Mouse (Mus musculus) monocyte, adult 5-6 weeks (primary cell): ENCODE measurements around the gene Adam1b. TPM values are rescaled to one million over a fixed set of nuclear protein-coding genes. Genes with fewer than 3 reads are reported as not detected.

Experiments
- ATAC-seq: fragments of 153-309, 156-312 bp; replicated peaks from 2 replicates; pipeline ENCODE4 v1.8.0; 2017; ENCODE audit warnings: mild to moderate bottlenecking; ENCODE audit not compliant: low TSS enrichment, insufficient number of reproducible peaks, severe bottlenecking, poor library complexity, low FRiP score
- total RNA-seq: library from RNA; stranded (forward); fragments of 200-1000, 200-491, 200-594 nt; gene quantifications from 3 replicates; pipeline ENCODE4 v1.2.3, GENCODE M21; 2017

The Adam1b gene
- total RNA-seq, 1 experiment from 2014 or later = 0.57 TPM

- no peak for ATAC-seq
These were observed 3.6 kb upstream of the Adam1b start for GRCm38 (mm10) chr5:121506846-121507245.

- ATAC-seq = peak; percentile 93
These were observed 1.7 kb downstream of the Adam1b start for GRCm38 (mm10) chr5:121501424-121501996.

- ATAC-seq = 0 out of 2 replicates have a peak, but pooled peaks have one; percentile 30
These were observed 2.5 kb downstream of the Adam1b start for GRCm38 (mm10) chr5:121500719-121501118.

GRCm38 (mm10) chr5:121493305-121493704 lies 9.9 kb downstream of the Adam1b start:
- ATAC-seq = no peak

- ATAC-seq = no peak
These were observed 18.4 kb downstream of the Adam1b start for GRCm38 (mm10) chr5:121484801-121485200.

GRCm38 (mm10) chr5:121477680-121478079 lies 25.6 kb downstream of the Adam1b start:
- peak; percentile 80 for ATAC-seq

- ATAC-seq = no peak
These were observed 27.2 kb downstream of the Adam1b start for GRCm38 (mm10) chr5:121476040-121476439.

GRCm38 (mm10) chr5:121474610-121475009 lies 28.6 kb downstream of the Adam1b start:
- no peak for ATAC-seq

GRCm38 (mm10) chr5:121472411-121472810 lies 30.8 kb downstream of the Adam1b start:
- no peak for ATAC-seq

- ATAC-seq = no peak
These were observed 33.7 kb downstream of the Adam1b start for GRCm38 (mm10) chr5:121469566-121469965.

- no peak for ATAC-seq
These were observed 39.5 kb downstream of the Adam1b start for GRCm38 (mm10) chr5:121463601-121464250.

GRCm38 (mm10) chr5:121462967-121463366 lies 40.3 kb downstream of the Adam1b start:
- no peak for ATAC-seq

- no peak; the same call in 1 of the 2 replicates for ATAC-seq
These were observed 41.1 kb downstream of the Adam1b start for GRCm38 (mm10) chr5:121462171-121462502.

GRCm38 (mm10) chr5:121461339-121462170 lies 41.7 kb downstream of the Adam1b start:
- no peak for ATAC-seq

- ATAC-seq = no peak
These were observed 47.5 kb downstream of the Adam1b start for GRCm38 (mm10) chr5:121455510-121456265.

GRCm38 (mm10) chr5:121454503-121454782 lies 48.8 kb downstream of the Adam1b start:
- no peak for ATAC-seq

GRCm38 (mm10) chr5:121453743-121454502 lies 49.3 kb downstream of the Adam1b start:
- ATAC-seq = no peak

- ATAC-seq = no peak; the same call in 1 of the 2 replicates
These were observed 50.3 kb downstream of the Adam1b start for GRCm38 (mm10) chr5:121452906-121453305.
